Mouse (Mus musculus): ENCODE results near the gene Mapkap1. TPM values are rescaled to one million over a fixed set of nuclear protein-coding genes. Genes with fewer than 3 reads are reported as not detected.

Gene Mapkap1
- polyA plus RNA-seq, 1 experiment from 2014 or later, result 62.1 TPM

DNA sequence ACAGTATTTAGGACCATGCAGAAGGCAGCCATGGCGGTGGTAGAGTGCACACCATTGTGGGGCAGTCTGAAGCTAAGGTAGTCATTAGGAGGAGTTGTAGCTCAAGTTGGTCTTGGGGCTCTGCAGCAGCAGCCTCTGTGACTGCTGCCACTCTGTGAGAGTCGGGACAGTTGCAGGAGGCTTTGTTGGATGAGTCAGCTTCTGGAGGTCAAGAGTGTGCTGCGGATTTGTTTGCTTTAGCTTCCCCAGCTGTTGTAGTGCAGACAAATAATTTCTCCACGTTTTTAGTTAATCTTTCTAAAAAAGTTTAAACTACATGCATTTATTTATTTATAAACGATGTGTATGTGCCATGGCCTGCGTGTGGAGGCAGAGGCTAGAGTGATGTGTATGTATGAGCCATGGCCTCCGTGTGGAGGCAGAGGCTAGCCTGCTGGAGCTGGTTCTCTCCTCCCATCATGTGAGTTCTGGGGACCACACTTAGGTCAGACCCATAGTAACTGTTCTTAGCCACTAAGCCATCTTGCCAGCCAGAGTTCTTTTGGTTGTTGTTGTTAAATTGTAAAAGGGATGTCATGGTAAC, 62.1 kb downstream of the Mapkap1 start:
- H3K4me1 ChIP-seq (ENCODE audit: insufficient read depth, low read depth, low read length), result no peaks in the 10 kb centered on the region; the same call in 1 of the 2 replicates
- no peaks in the 10 kb centered on the region for H3K27me3 ChIP-seq (replicated peaks; ENCODE audit: insufficient read depth, low read length)
- TF ChIP-seq CTCF (IDR thresholded peaks at IDR 0.05) (no peak), EP300 (IDR thresholded peaks at IDR 0.05) (no peak)
- H3K4me2 ChIP-seq (replicated peaks; ENCODE audit: low read depth, low read length), result no peak overlapping the region
- ATAC-seq (peak; percentile 50; the same call in 1 of the 2 replicates), DNase-seq (ENCODE audit: low spot score) (peak; percentile 43)
- no peaks in the 10 kb centered on the region for H3K9me3 ChIP-seq (ENCODE audit: low read length)
- H3K27ac ChIP-seq (ENCODE audit: low read length), result no peak overlapping the region
- no peak overlapping the region for H3K9ac ChIP-seq (replicated peaks; ENCODE audit: low read depth)
- no peak overlapping the region for H3K4me3 ChIP-seq (ENCODE audit: low read depth, low read length)
- no peaks in the 10 kb centered on the region for H3K36me3 ChIP-seq (ENCODE audit: insufficient read depth, low read length)
- WGBS, result 32% methylated on average over 7 of the region's 7 CpGs

GRCm38 (mm10) chr2:34469324-34469723, 62.8 kb downstream of the Mapkap1 start:
- Histone ChIP-seq H3K27ac (ENCODE audit: low read length) (no peak overlapping the region), H3K4me2 (replicated peaks; ENCODE audit: low read depth, low read length) (no peak overlapping the region), H3K36me3 (ENCODE audit: insufficient read depth, low read length) (no peaks in the 10 kb centered on the region), H3K4me1 (ENCODE audit: insufficient read depth, low read depth, low read length) (no peaks in the 10 kb centered on the region; the same call in 1 of the 2 replicates), H3K9me3 (ENCODE audit: low read length) (no peaks in the 10 kb centered on the region), H3K4me3 (ENCODE audit: low read depth, low read length) (no peak overlapping the region), H3K9ac (replicated peaks; ENCODE audit: low read depth) (no peak overlapping the region), H3K27me3 (replicated peaks; ENCODE audit: insufficient read depth, low read length) (no peaks in the 10 kb centered on the region)
- TF ChIP-seq EP300 (IDR thresholded peaks at IDR 0.05) (no peak), CTCF (IDR thresholded peaks at IDR 0.05) (no peak)
- DNase-seq (ENCODE audit: low spot score) (no peak), ATAC-seq (no peak)
- 78% methylated on average over 5 of the region's 5 CpGs for WGBS

GRCm38 (mm10) chr2:34473775-34474174, 67.2 kb downstream of the Mapkap1 start:
- Histone ChIP-seq H3K9ac (replicated peaks; ENCODE audit: low read depth) (no peak overlapping the region), H3K4me2 (replicated peaks; ENCODE audit: low read depth, low read length) (no peak overlapping the region), H3K4me1 (ENCODE audit: insufficient read depth, low read depth, low read length) (no peaks in the 10 kb centered on the region; the same call in 1 of the 2 replicates), H3K9me3 (ENCODE audit: low read length) (no peaks in the 10 kb centered on the region), H3K27me3 (replicated peaks; ENCODE audit: insufficient read depth, low read length) (no peaks in the 10 kb centered on the region), H3K36me3 (ENCODE audit: insufficient read depth, low read length) (no peaks in the 10 kb centered on the region), H3K27ac (ENCODE audit: low read length) (no peak overlapping the region), H3K4me3 (ENCODE audit: low read depth, low read length) (no peak overlapping the region)
- no peak for ATAC-seq
- WGBS, result 67% methylated on average over 3 of the region's 3 CpGs
- DNase-seq (ENCODE audit: low spot score), result no peak
- TF ChIP-seq EP300 (IDR thresholded peaks at IDR 0.05), result no peak
- no peak for TF ChIP-seq CTCF (IDR thresholded peaks at IDR 0.05)

DNA sequence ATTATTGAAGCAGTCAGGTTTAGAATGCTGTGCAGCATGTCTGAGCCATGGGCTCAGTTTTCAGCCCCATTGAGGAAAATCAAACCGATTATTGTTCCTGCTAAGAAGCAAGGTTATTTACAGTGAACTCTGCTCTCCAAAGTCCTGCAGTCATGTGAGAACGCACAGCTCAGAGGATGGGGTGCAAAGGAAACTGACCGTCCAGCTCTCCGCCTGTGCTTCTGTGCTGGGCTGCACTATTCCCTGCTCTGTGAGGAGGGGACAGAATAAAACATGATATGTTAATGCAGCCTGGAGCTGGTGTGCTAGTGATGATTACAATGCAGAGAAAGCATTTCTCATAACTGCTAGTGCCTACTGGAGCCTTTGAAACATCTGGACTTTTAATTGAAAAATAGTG, 74.8 kb downstream of the Mapkap1 start:
- H3K36me3 ChIP-seq (ENCODE audit: insufficient read depth, low read length), result no peaks in the 10 kb centered on the region
- no peak for ATAC-seq
- WGBS, result 71% methylated on average over 4 of the region's 4 CpGs

DNA sequence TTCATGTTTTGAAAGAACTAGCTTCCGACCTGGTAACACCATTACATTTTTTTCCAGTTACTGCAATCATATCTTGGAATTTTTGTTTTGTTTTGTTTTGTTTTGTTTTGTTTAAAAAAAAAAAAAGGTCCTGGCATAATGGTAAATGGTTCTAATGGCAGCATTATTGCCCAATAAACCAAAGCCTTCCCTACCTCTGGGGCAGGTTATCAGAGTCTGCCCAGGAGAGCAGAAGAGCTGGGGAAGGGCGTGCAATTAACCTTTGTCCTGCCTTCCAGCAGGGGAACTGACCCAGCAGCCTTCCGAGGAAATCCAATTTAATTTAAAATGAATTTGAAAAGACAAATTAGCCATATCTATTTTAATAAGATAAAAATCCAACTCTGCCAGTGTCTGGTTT, 75.5 kb downstream of the Mapkap1 start:
- no peak for DNase-seq (ENCODE audit: low spot score)
- no peaks in the 10 kb centered on the region for H3K4me1 ChIP-seq (ENCODE audit: insufficient read depth, low read depth, low read length)
- H3K4me3 ChIP-seq (ENCODE audit: low read depth, low read length), result no peak overlapping the region
- no peaks in the 10 kb centered on the region for H3K36me3 ChIP-seq (ENCODE audit: insufficient read depth, low read length)
- H3K9me3 ChIP-seq (ENCODE audit: low read length), result no peaks in the 10 kb centered on the region
- no peak overlapping the region for H3K4me2 ChIP-seq (replicated peaks; ENCODE audit: low read depth, low read length)
- no peaks in the 10 kb centered on the region for H3K27me3 ChIP-seq (replicated peaks; ENCODE audit: insufficient read depth, low read length)
- 82% methylated on average over 3 of the region's 3 CpGs for WGBS
- H3K27ac ChIP-seq (ENCODE audit: low read length), result no peak overlapping the region
- H3K9ac ChIP-seq (replicated peaks; ENCODE audit: low read depth), result no peak overlapping the region
- TF ChIP-seq EP300 (IDR thresholded peaks at IDR 0.05) (no peak), CTCF (IDR thresholded peaks at IDR 0.05) (no peak)
- ATAC-seq, result no peak

More for the DNA sequence above, 74.8 kb downstream of the Mapkap1 start:
- no peak for DNase-seq (ENCODE audit: low spot score)
- Histone ChIP-seq H3K4me2 (replicated peaks; ENCODE audit: low read depth, low read length) (no peak overlapping the region), H3K9me3 (ENCODE audit: low read length) (no peaks in the 10 kb centered on the region), H3K27ac (ENCODE audit: low read length) (no peak overlapping the region), H3K4me1 (ENCODE audit: insufficient read depth, low read depth, low read length) (no peaks in the 10 kb centered on the region), H3K9ac (replicated peaks; ENCODE audit: low read depth) (no peak overlapping the region), H3K27me3 (replicated peaks; ENCODE audit: insufficient read depth, low read length) (no peaks in the 10 kb centered on the region), H3K4me3 (ENCODE audit: low read depth, low read length) (no peak overlapping the region)
- TF ChIP-seq CTCF (IDR thresholded peaks at IDR 0.05) (no peak), EP300 (IDR thresholded peaks at IDR 0.05) (no peak)

- ATAC-seq (no peak), DNase-seq (ENCODE audit: low spot score) (no peak)
- no peak overlapping the region for H3K4me2 ChIP-seq (replicated peaks; ENCODE audit: low read depth, low read length)
- no peaks in the 10 kb centered on the region for H3K4me1 ChIP-seq (ENCODE audit: insufficient read depth, low read depth, low read length)
- H3K36me3 ChIP-seq (ENCODE audit: insufficient read depth, low read length), result no peaks in the 10 kb centered on the region
- no peak for TF ChIP-seq EP300 (IDR thresholded peaks at IDR 0.05)
- TF ChIP-seq CTCF (IDR thresholded peaks at IDR 0.05), result no peak
- no peaks in the 10 kb centered on the region for H3K27me3 ChIP-seq (replicated peaks; ENCODE audit: insufficient read depth, low read length)
- H3K9me3 ChIP-seq (ENCODE audit: low read length), result no peaks in the 10 kb centered on the region
- H3K9ac ChIP-seq (replicated peaks; ENCODE audit: low read depth), result no peak overlapping the region
- no peak overlapping the region for H3K27ac ChIP-seq (ENCODE audit: low read length)
- WGBS, result 88% methylated on average over 3 of the region's 3 CpGs
- no peak overlapping the region for H3K4me3 ChIP-seq (ENCODE audit: low read depth, low read length)
Measured at GRCm38 (mm10) chr2:34482531-34482930, 76.0 kb downstream of the Mapkap1 start.

All from lung, postnatal 0 days (tissue).